Mouse (Mus musculus): ENCODE results near the gene Crat.

DNA sequence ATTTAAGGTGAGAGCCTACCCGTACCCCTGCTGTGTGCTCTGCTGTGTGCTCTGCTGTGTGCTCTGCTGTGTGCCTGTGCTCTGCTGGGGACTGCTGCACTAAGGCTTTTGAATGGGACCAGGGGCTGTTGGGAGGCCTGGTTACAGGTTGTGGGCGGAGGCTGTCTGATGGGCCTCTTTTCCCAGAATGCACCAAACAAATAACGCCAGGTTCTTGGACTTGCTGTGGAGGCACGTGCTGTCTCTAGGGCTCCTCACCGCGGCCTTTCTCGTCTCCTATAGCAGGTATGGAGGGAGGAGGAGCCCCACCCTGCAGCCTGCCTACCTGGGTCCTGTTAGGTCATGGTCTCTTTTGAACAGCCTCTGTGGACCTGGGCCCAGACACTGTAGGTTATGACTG is 19.4 kb downstream of the Crat start:
- TF ChIP-seq CTCF (IDR thresholded peaks at IDR 0.05; ENCODE audit: control insufficient read depth, insufficient read depth, low read length): no peak
- no peak for TF ChIP-seq POLR2A (IDR thresholded peaks at IDR 0.05; ENCODE audit: borderline replicate concordance, control insufficient read depth, low read depth, low read length)

Data from bone marrow, adult 2 months (tissue).